Mouse (Mus musculus): ENCODE data around the gene Maneal.

Gene Maneal

GRCm38 (mm10) chr4:124849631-124850260 lies 12.2 kb downstream of the Maneal start:
- DNase-seq (ENCODE audit: low spot score), result peak; percentile 28

DNA sequence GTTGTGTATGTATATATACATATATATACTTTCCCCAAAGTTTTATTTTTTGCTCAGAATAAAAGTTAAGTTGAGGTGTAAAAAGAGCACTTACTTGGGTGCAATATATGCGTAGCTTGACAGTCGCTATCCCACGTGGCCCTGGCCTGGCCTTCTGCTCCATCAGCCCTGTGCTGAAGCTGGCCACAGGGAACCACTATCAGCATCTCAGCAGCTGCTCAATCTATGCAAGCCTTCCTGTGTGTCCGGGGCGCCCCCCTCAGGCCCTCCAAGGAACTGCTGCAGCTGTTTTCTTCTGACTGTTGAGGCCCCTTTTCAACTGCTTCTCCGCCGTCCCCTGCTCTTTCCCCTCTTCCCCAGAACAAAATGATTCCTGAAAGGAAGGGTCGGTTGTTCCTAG lies 14.4 kb downstream of the Maneal start:
- peak; percentile 79 for DNase-seq (ENCODE audit: low spot score)

GRCm38 (mm10) chr4:124843493-124843892 lies 18.5 kb downstream of the Maneal start:
- no peak for DNase-seq (ENCODE audit: low spot score)

GRCm38 (mm10) chr4:124840998-124841397 lies 21.0 kb downstream of the Maneal start:
- DNase-seq (ENCODE audit: low spot score), result no peak

DNA sequence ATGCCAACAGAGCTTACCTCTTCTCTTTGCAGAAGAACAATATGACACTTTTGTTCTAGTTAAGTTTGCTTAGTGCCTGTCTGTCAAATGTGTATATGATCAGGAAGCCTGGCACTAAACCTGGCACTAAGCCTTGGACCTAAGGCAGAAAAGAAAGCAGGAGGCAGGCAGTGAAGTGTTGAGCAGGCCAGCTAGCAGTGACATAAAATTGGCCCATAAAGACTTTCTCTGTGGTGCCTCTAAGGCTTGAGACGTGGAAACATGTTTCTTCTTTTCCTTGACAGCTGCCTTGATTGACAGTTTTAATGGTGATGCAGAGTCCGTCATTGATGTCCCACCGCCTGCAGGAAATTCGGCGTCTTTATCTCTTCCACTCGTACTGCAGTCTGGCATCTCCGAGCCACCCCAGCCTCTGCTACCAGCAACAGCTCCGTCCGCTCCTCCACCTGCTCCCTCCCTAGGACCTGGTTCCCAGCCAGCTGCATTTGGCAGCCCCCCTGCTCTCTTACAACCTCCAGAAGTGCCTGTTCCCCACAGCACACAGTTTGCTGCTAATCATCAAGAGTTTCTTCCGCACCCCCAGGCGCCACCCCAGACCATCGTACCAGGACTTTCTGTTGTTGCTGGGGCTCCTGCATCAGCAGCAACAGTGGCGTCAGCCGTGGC lies 23.8 kb downstream of the Maneal start:
- no peak for DNase-seq (ENCODE audit: low spot score)

- no peak for DNase-seq (ENCODE audit: low spot score)
These were observed 29.2 kb downstream of the Maneal start for GRCm38 (mm10) chr4:124832796-124833195.

GRCm38 (mm10) chr4:124829671-124830070 lies 32.3 kb downstream of the Maneal start:
- no peak for DNase-seq (ENCODE audit: low spot score)

- DNase-seq (ENCODE audit: low spot score), result no peak
These were observed 36.5 kb downstream of the Maneal start for GRCm38 (mm10) chr4:124825371-124825965.

DNA sequence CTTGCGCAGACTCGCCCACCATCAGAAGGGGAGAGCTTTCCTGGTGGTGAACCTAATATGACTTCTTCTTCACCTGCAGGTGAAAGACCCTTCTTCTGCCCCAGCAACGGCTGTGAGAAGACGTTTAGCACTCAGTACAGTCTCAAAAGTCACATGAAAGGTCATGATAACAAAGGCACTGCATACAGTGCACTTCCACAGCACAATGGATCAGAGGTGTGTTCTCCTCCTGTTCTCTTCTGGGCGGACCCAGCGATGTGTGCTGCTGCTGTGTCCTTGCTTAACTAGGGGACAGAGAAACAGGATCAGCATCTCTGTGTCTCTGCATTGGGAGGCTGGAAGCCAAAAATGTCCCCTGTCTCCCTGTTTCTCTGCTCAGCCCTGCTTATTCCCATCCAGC lies 37.0 kb downstream of the Maneal start:
- DNase-seq (ENCODE audit: low spot score), result no peak

GRCm38 (mm10) chr4:124818832-124819231 lies 43.1 kb downstream of the Maneal start:
- no peak for DNase-seq (ENCODE audit: low spot score)

DNA sequence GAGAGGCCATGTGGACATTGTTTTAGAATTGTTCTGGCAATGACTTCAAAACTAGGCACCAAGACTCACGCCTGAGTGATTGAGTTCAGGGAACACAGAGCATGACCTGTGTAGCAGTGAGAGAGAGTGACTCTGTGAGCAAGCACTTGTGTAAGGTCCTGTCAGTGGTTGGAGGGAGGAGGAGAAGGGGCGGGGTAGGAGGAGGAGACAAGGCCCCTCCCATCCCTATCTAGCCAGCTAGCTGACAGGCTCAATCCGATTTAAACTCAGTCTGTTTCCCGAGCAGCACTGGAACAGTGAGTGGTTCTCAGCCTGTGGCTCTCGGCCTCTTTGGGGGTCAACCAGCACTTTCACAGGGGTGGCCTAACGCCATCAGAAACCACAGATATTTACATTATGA lies 44.2 kb downstream of the Maneal start:
- peak; percentile 68 for DNase-seq (ENCODE audit: low spot score)

DNA sequence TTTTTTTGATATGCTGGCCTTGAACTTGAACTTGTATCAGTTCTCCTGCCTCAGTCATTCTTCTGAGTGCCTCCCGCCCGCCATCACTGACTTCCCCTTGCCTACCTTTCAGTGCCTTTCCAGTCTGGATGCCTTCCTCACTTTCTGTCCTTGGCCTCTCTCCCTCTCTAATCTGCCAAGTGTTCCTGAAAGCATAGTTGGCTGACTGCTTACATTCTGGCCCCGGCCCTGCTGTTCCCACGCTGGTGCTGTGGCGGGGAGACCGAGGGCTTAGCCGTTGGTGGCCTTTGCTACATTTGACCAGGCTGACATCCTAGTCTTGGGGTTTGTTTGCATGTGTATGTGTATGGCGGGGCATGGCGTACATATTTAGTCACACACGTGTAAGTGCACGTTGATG lies 46.1 kb downstream of the Maneal start:
- DNase-seq (ENCODE audit: low spot score), result no peak

DNA sequence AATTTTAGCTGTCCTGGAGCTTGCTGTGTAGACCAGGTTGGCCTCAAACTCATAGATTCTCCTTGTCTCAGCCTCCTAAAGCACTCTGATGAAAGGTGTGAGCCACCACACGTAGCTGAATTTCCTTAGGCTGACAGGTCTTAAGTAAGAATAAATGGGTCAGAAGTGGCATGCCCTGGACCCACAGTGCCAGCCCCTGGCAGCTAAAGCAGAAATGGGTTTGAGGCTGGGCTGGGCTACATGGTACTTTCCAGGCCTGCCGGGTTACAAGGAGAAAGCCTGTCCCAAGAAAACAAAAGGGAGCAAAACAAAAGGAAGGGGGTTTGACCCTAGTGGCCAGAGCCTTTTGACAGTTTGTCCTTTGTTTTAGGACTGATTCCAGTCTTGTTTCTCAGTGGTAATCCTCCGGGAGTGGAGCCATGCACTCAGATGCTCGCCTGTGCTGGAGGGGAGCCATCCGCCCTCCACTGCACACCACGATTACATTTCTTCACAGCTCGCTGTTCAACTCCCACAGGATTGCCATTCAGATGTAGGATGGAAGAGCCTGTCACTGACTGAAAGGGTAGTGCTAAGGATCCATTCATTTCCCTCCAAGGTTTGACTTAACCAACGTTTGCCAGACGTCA lies 50.5 kb downstream of the Maneal start:
- DNase-seq (ENCODE audit: low spot score), result no peak

DNA sequence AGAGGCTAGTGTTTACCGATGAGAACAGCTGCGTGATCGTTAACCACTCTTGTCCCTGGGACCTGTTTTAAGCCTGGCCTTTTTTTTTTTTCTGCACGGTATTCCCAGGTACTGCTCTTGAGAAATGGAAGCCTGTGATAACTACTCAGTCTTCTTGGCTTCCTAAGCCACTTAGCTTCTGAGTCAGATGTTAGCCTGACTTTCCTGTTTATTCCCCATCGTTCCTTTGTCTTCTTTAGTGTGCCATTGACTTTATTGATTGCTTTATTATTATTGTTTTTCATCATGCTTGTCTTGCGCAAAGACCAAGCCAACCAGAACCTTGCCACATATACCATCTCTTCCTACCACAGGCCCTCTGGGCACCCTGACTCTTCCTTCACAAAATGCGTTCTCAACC lies 51.9 kb downstream of the Maneal start:
- no peak for DNase-seq (ENCODE audit: low spot score)

GRCm38 (mm10) chr4:124809136-124809883 lies 52.7 kb downstream of the Maneal start:
- no peak for DNase-seq (ENCODE audit: low spot score)

- no peak for DNase-seq (ENCODE audit: low spot score)
These were observed 53.5 kb downstream of the Maneal start for GRCm38 (mm10) chr4:124808511-124808910.

Measured in c-Kit-positive CD71-positive TER-119-positive erythroid progenitor cells, embryonic 14.5 days (primary cell).